Mouse (Mus musculus) small intestine, adult 10 weeks (tissue): ENCODE data around the gene Jam2. TPM values are rescaled to one million over a fixed set of nuclear protein-coding genes. Genes with fewer than 3 reads are reported as not detected.

Source experiments
- polyA plus RNA-seq: library from polyadenylated mRNA; stranded (reverse); fragments of 350-450 nt; fragmentation: Illumina TruSeq; extraction: RNeasy Lipid Tissue Mini Kit (QIAGEN cat#74804); gene quantifications from one replicate; pipeline ENCODE4 v1.2.3, GENCODE M21; 2014; ENCODE audit warnings: low replicate concordance

Jam2 gene
- polyA plus RNA-seq, result 18.5 TPM

GRCm38 (mm10) chr16:84774003-84774703, at the start of gene Jam2:
TSS of gene Jam2 (plus strand) at chr16:84774123.

GRCm38 (mm10) chr16:84735166-84736105, 38.5 kb upstream of the Jam2 start, which contains the start of gene Mrpl39:
TSS of gene Mrpl39 (minus strand) at chr16:84735742.

GRCm38 (mm10) chr16:84834745-84835440, 61.0 kb downstream of the Jam2 start, which contains the start of gene Gabpa:
TSS of gene Gabpa (plus strand) at chr16:84834925.

GRCm38 (mm10) chr16:84835441-84835822, 61.5 kb downstream of the Jam2 start, which contains the start of gene Atp5j:
TSS of gene Atp5j (minus strand) at chr16:84835625.

Other genes starting within 250 kb of the Jam2 start
- 30.7 TPM for gene Mrpl39, start 38.4 kb upstream of the Jam2 start, polyA plus RNA-seq
- gene Gabpa, start 60.8 kb downstream of the Jam2 start, polyA plus RNA-seq, result 78.1 TPM
- 2,516 TPM for gene Atp5j, start 61.5 kb downstream of the Jam2 start, polyA plus RNA-seq